Mouse (Mus musculus) erythroblast, embryonic 14.5 days (primary cell): ENCODE data around the gene Litaf. TPM values are rescaled to one million over a fixed set of nuclear protein-coding genes. Genes with fewer than 3 reads are reported as not detected.
A peak's percentile ranks its signal among the peaks of the same experiment; 100 is the strongest.

Source experiments
- H3K27me3 ChIP-seq: 2 replicates; pipeline ENCODE4 v1.6.1; 2012; ENCODE audit warnings: inconsistent platforms; ENCODE audit not compliant: control insufficient read depth
- H3K36me3 ChIP-seq: 2 replicates; pipeline ENCODE4 v1.6.1; 2012; ENCODE audit warnings: mild to moderate bottlenecking, inconsistent platforms; ENCODE audit not compliant: control insufficient read depth
- H3K4me1 ChIP-seq: 2 replicates; pipeline ENCODE4 v1.6.1; 2012; ENCODE audit warnings: inconsistent platforms; ENCODE audit not compliant: control insufficient read depth
- H3K4me3 ChIP-seq: replicated peaks from 2 replicates; pipeline ENCODE3; 2012; ENCODE audit warnings: moderate library complexity, mild to moderate bottlenecking, inconsistent platforms
- H3K9me3 ChIP-seq: 2 replicates; pipeline ENCODE4 v1.6.1; 2012; ENCODE audit warnings: low read length, inconsistent platforms, mixed read lengths; ENCODE audit not compliant: control insufficient read depth
- GATA1 ChIP-seq: IDR thresholded peaks from 2 replicates; pipeline ENCODE4 v1.6.1; 2012; ENCODE audit warnings: low read length, inconsistent platforms, mixed read lengths
- TAL1 ChIP-seq: IDR thresholded peaks from 3 replicates; pipeline ENCODE4 v1.6.1; 2012; ENCODE audit warnings: low read length, inconsistent platforms, mixed read lengths
- polyA plus RNA-seq: library from polyadenylated mRNA; stranded (reverse); fragments of >175 nt; gene quantifications from 2 replicates; pipeline ENCODE4 v1.2.3, GENCODE M21; 2012

Gene Litaf
- polyA plus RNA-seq, 1 experiment = 1.1 TPM

DNA sequence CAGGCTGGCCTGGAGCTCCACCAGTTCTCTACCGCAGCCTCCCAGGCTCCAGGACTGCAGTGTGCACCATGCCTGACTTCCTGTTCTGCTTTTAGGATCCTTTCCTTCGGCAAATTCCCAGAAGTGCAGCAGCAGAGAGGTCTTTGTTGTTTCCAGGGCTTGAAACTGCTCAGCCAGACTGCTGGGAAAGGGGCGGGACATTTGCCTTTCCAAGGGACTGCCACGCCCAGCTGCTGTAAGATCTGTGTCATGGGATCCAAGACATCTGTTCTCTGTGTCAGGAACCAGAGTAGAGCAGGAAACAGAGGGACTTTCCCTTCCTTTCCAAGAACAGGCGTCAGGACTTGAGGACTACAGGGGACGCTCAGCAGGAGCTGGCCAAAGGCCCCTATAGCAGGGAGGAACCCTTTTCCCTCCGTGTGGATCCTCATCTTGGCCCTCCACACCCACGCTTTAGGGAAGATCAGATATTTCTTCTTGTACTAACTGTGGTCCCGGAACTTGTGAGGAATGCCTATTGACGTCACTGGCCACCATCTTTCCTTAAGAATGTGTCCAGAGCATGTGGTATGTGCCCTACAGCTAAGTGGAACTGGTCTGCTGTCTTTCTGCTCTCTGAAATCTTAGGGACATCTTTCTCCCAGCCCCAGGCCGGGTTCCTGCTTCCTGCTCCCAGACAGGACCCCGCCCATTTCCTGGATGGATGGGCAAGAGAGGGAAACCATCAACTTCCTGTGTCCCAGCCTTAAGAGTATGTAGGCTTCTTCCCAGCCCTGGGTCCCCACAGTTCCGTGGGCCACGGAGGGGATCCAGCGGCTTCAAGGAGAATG, 57.6 kb downstream of the Litaf start:
- no peaks in the 10 kb centered on the region for H3K27me3 ChIP-seq
- no peak for TF ChIP-seq TAL1
- TF ChIP-seq GATA1 = no peak
- H3K4me1 ChIP-seq = peaks cover 7% of the 10 kb centered on the region
- H3K9me3 ChIP-seq = peaks cover 3% of the 10 kb centered on the region; the same call in 1 of the 2 replicates
- H3K36me3 ChIP-seq = no peaks in the 10 kb centered on the region
- no peak overlapping the region for H3K4me3 ChIP-seq

GRCm38 (mm10) chr16:11006100-11006499, 59.9 kb downstream of the Litaf start:
- Histone ChIP-seq H3K4me1 (peaks cover 10% of the 10 kb centered on the region), H3K27me3 (no peaks in the 10 kb centered on the region), H3K36me3 (no peaks in the 10 kb centered on the region), H3K9me3 (peaks cover 3% of the 10 kb centered on the region; the same call in 1 of the 2 replicates), H3K4me3 (no peak overlapping the region)
- TF ChIP-seq TAL1 (no peak), GATA1 (no peak)

DNA sequence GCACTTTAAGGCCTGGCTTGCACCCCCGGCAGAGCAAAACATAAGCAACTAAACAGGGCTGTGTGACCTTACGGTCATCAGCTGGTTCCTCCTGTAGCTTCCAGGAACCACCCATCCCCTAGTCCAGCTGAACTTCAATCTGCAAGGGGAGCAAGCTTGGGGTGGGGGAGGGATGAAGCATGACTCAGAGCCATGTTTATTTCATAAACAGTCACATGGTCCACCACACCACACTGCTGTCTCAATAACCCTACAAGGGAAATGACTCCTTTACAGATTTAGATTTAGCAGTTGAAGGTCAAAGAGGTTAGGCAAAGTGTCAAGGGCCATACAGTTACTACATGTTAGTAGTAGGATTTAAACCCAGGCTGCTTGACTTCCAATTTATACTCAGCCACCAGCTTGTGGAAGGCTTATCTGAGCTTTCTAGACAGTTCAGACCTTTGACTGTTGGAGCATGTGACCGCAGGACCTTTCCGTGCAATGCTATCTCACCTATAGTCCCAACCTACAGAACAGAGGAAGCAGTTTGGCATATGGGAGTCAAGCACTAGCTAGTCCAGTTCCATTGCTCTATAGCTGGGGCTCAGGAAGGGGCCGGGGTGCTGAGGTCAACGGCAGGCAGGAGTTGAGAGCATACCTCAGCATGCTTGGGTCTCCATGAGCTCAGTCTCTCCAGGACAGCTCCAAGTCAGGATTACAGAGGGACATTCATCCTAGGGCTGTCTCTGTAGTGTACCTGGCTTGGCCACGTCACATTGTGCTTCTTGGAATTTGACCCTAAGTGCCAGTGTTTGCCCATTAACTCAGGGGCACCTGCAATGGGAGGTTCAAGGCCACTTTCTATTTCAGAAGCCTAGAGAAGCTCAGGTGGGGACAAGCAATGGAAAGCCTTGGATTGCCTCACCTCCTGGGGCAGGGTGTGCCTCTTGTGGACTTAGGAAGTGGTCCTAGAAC, 64.0 kb downstream of the Litaf start:
- H3K9me3 ChIP-seq = peaks cover 3% of the 10 kb centered on the region; the same call in 1 of the 2 replicates
- no peak overlapping the region for H3K4me3 ChIP-seq
- peaks cover 3% of the 10 kb centered on the region; the same call in 1 of the 2 replicates for H3K4me1 ChIP-seq
- TF ChIP-seq GATA1 (no peak), TAL1 (no peak)
- no peaks in the 10 kb centered on the region for H3K27me3 ChIP-seq
- no peaks in the 10 kb centered on the region for H3K36me3 ChIP-seq

DNA sequence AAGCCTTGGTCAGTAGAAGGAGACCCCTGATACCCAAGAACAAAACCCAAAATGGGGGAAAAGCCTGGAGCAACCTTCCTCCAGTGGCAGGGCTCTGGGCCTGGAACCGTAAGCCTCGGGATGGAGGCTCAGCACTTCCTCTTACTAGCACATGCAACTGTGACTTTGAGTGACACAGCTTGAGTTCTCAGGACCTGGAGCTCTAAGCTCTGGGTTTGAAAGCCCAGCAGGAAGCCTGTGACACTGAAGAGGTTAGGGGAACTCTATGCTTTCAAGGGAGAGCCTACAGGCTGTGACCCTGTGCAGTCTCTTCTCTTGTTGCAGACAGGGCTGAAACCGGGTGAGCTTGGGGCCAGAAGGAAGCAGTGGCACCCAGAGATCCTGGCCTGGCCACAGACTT, 66.1 kb downstream of the Litaf start:
- TF ChIP-seq TAL1 (no peak), GATA1 (no peak)
- H3K27me3 ChIP-seq = no peaks in the 10 kb centered on the region
- no peaks in the 10 kb centered on the region for H3K36me3 ChIP-seq
- H3K9me3 ChIP-seq = peaks cover 3% of the 10 kb centered on the region; the same call in 1 of the 2 replicates
- no peak overlapping the region for H3K4me3 ChIP-seq
- H3K4me1 ChIP-seq = peaks cover 3% of the 10 kb centered on the region; the same call in 1 of the 2 replicates

DNA sequence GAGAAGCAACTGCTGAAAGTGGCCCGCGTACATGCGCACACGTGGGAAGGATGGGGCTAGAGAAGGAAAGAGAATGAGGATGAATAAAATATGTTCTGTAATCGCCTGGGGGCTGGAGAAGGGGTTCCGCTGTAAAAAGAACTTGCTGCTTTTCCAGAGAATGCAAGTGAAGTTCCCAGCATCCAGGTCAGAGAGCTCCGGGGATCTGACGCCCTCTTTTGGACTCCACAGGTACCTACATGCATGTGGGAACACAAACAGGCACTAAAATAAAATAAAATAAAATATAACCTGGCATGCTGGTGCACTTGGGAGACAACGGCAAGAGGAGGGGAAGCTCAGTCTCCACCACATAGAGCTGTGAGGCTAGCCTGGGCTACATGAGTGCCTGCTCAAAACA, 67.7 kb downstream of the Litaf start:
- H3K27me3 ChIP-seq = no peaks in the 10 kb centered on the region
- H3K4me1 ChIP-seq = peaks cover 5% of the 10 kb centered on the region
- H3K9me3 ChIP-seq = no peaks in the 10 kb centered on the region
- no peak overlapping the region for H3K4me3 ChIP-seq
- TF ChIP-seq TAL1 = no peak
- TF ChIP-seq GATA1 = no peak
- H3K36me3 ChIP-seq = no peaks in the 10 kb centered on the region

- Histone ChIP-seq H3K4me3 (no peak overlapping the region), H3K4me1 (peaks cover 19% of the 10 kb centered on the region), H3K36me3 (no peaks in the 10 kb centered on the region), H3K27me3 (peaks cover 9% of the 10 kb centered on the region), H3K9me3 (no peaks in the 10 kb centered on the region)
- no peak for TF ChIP-seq TAL1
- no peak for TF ChIP-seq GATA1
Measured at GRCm38 (mm10) chr16:10996576-10996975, 69.4 kb downstream of the Litaf start.

GRCm38 (mm10) chr16:10993032-10993744, 72.8 kb downstream of the Litaf start:
- TF ChIP-seq GATA1 (no peak), TAL1 (no peak)
- peaks cover 25% of the 10 kb centered on the region for H3K4me1 ChIP-seq

DNA sequence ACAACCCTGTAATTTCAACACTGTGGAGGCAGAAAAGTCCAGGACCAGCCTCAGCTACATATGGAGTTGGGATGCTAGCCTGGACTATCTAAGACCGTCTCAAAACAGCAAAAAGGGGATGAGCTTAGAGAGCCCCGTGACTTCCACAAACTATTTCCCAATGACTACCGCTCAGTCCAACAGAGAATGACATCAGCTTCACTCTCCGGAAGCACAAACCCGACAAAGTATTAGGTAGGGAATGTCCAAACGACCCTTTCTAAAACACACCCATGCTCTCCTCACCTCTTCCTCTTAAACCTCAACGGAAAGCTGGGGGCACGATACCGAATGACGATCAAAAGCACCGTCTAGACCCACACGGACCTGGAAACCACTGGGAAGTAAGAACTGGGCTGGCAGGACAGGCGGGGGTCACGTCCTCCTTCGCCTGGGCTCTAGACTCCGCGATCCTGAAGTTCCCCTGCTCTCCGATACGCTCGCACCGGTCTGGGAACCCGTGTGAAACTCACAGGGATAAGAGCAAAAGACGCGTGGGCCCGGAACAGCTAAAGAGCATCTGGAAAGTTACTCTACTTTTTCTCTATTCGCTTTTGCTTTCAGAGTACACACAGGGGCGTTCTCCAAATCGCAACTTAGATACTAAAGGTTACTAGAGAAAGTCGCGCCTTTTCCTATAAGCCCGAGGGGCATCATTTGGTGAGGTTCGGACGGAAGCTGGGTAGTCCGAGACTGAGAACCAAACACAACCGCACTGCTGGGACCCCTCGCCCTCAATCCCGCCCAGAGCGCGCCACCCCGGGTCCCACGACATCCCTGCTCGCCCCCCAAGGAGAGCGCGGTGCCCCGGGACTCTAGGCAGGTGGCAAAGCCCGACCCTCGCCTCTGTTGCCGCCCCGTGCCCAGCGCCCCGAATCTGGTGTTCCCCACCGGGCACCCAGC, 73.6 kb downstream of the Litaf start:
- TF ChIP-seq TAL1 = no peak
- H3K36me3 ChIP-seq = no peaks in the 10 kb centered on the region
- peak overlapping the region; percentile 77 for H3K4me3 ChIP-seq
- peaks cover 10% of the 10 kb centered on the region for H3K27me3 ChIP-seq
- peaks cover 25% of the 10 kb centered on the region for H3K4me1 ChIP-seq
- H3K9me3 ChIP-seq = no peaks in the 10 kb centered on the region

More at GRCm38 (mm10) chr16:10993032-10993744, 72.8 kb downstream of the Litaf start:
- no peaks in the 10 kb centered on the region for H3K36me3 ChIP-seq
- H3K9me3 ChIP-seq = no peaks in the 10 kb centered on the region
- peaks cover 10% of the 10 kb centered on the region for H3K27me3 ChIP-seq
- H3K4me3 ChIP-seq = peak overlapping the region; percentile 77
